Mouse (Mus musculus): ENCODE measurements around the gene Lrrc7.
"Not testable (repeated sequence)": the region's sequence is repeated elsewhere in the genome, so short reads cannot be mapped to it uniquely, and the experiment has no call there.

Gene Lrrc7

GRCm38 (mm10) chr3:158168454-158168853, 393.6 kb downstream of the Lrrc7 start:
- DNase-seq (ENCODE audit: low spot score) = no peak

- DNase-seq (ENCODE audit: low spot score) = no peak
These were observed 397.0 kb downstream of the Lrrc7 start for GRCm38 (mm10) chr3:158165004-158165403.

- no peak for DNase-seq (ENCODE audit: low spot score)
These were observed 397.6 kb downstream of the Lrrc7 start for GRCm38 (mm10) chr3:158164452-158164851.

GRCm38 (mm10) chr3:158163127-158163526, 398.9 kb downstream of the Lrrc7 start:
- no peak for DNase-seq (ENCODE audit: low spot score)

GRCm38 (mm10) chr3:158161924-158162490, 400.0 kb downstream of the Lrrc7 start:
- DNase-seq (ENCODE audit: low spot score) = no peak

- DNase-seq (ENCODE audit: low spot score) = no peak
These were observed 406.3 kb downstream of the Lrrc7 start for GRCm38 (mm10) chr3:158155515-158156286.

GRCm38 (mm10) chr3:158154134-158154533, 407.9 kb downstream of the Lrrc7 start:
- DNase-seq (ENCODE audit: low spot score) = no peak

GRCm38 (mm10) chr3:158148998-158149397, 413.0 kb downstream of the Lrrc7 start:
- DNase-seq (ENCODE audit: low spot score) = no peak

- no peak for DNase-seq (ENCODE audit: low spot score)
These were observed 421.4 kb downstream of the Lrrc7 start for GRCm38 (mm10) chr3:158140629-158141028.

- no peak for DNase-seq (ENCODE audit: low spot score)
These were observed 424.2 kb downstream of the Lrrc7 start for GRCm38 (mm10) chr3:158137796-158138195.

- no peak for DNase-seq (ENCODE audit: low spot score)
These were observed 430.3 kb downstream of the Lrrc7 start for GRCm38 (mm10) chr3:158131672-158132071.

- no peak for DNase-seq (ENCODE audit: low spot score)
These were observed 430.8 kb downstream of the Lrrc7 start for GRCm38 (mm10) chr3:158131233-158131632.

GRCm38 (mm10) chr3:158122899-158123298, 439.1 kb downstream of the Lrrc7 start:
- no peak for DNase-seq (ENCODE audit: low spot score)

- DNase-seq (ENCODE audit: low spot score) = no peak
These were observed 456.8 kb downstream of the Lrrc7 start for GRCm38 (mm10) chr3:158105260-158105659.

GRCm38 (mm10) chr3:158103467-158103866, 458.6 kb downstream of the Lrrc7 start:
- no peak for DNase-seq (ENCODE audit: low spot score)

- not testable (repeated sequence) for DNase-seq (ENCODE audit: low spot score)
These were observed 459.5 kb downstream of the Lrrc7 start for GRCm38 (mm10) chr3:158102530-158102929.

GRCm38 (mm10) chr3:158102043-158102442, 460.0 kb downstream of the Lrrc7 start:
- DNase-seq (ENCODE audit: low spot score) = not testable (repeated sequence)

GRCm38 (mm10) chr3:158093919-158094318, 468.1 kb downstream of the Lrrc7 start:
- DNase-seq (ENCODE audit: low spot score) = no peak

- DNase-seq (ENCODE audit: low spot score) = no peak
These were observed 470.4 kb downstream of the Lrrc7 start for GRCm38 (mm10) chr3:158091601-158092000.

GRCm38 (mm10) chr3:158077828-158078227, 484.2 kb downstream of the Lrrc7 start:
- no peak for DNase-seq (ENCODE audit: low spot score)

- no peak for DNase-seq (ENCODE audit: low spot score)
These were observed 484.6 kb downstream of the Lrrc7 start for GRCm38 (mm10) chr3:158077380-158077772.

- DNase-seq (ENCODE audit: low spot score) = no peak
These were observed 485.2 kb downstream of the Lrrc7 start for GRCm38 (mm10) chr3:158076685-158077379.

GRCm38 (mm10) chr3:158075004-158075403, 487.0 kb downstream of the Lrrc7 start:
- DNase-seq (ENCODE audit: low spot score) = no peak
